Mouse (Mus musculus): Measurements from ENCODE around the gene Zfhx3. TPM values are rescaled to one million over a fixed set of nuclear protein-coding genes. Genes with fewer than 3 reads are reported as not detected.

Gene Zfhx3
- polyA plus RNA-seq, 1 experiment from 2014 or later: 32.2 TPM

GRCm38 (mm10) chr8:108301654-108302053 lies 359.2 kb downstream of the Zfhx3 start:
- Histone ChIP-seq H3K36me3 (ENCODE audit: control insufficient read depth, insufficient read depth, low read length) (no peaks in the 10 kb centered on the region), H3K9ac (replicated peaks; ENCODE audit: low read depth, low read length) (no peak overlapping the region), H3K4me2 (ENCODE audit: low read depth, low read length) (no peak overlapping the region), H3K4me3 (ENCODE audit: low read depth, low read length) (no peak overlapping the region), H3K27ac (ENCODE audit: low read depth, low read length) (no peak overlapping the region), H3K4me1 (ENCODE audit: control insufficient read depth, insufficient read depth, low read length) (no peaks in the 10 kb centered on the region), H3K27me3 (ENCODE audit: control insufficient read depth, insufficient read depth, low read length) (no peaks in the 10 kb centered on the region), H3K9me3 (ENCODE audit: control insufficient read depth, low read length) (no peaks in the 10 kb centered on the region)
- no peak for ATAC-seq (ENCODE audit: low read depth)
- WGBS: 81% methylated on average over 12 of the region's 12 CpGs

GRCm38 (mm10) chr8:108305368-108305767 lies 362.9 kb downstream of the Zfhx3 start:
- Histone ChIP-seq H3K27me3 (ENCODE audit: control insufficient read depth, insufficient read depth, low read length) (no peaks in the 10 kb centered on the region), H3K4me3 (ENCODE audit: low read depth, low read length) (no peak overlapping the region), H3K4me2 (ENCODE audit: low read depth, low read length) (no peak overlapping the region), H3K9me3 (ENCODE audit: control insufficient read depth, low read length) (no peaks in the 10 kb centered on the region), H3K36me3 (ENCODE audit: control insufficient read depth, insufficient read depth, low read length) (no peaks in the 10 kb centered on the region), H3K9ac (replicated peaks; ENCODE audit: low read depth, low read length) (no peak overlapping the region), H3K4me1 (ENCODE audit: control insufficient read depth, insufficient read depth, low read length) (no peaks in the 10 kb centered on the region), H3K27ac (ENCODE audit: low read depth, low read length) (no peak overlapping the region)
- 71% methylated on average over 3 of the region's 3 CpGs for WGBS
- no peak for ATAC-seq (ENCODE audit: low read depth)

GRCm38 (mm10) chr8:108309525-108310246 lies 367.2 kb downstream of the Zfhx3 start:
- no peak overlapping the region for H3K27ac ChIP-seq (ENCODE audit: low read depth, low read length)
- H3K27me3 ChIP-seq (ENCODE audit: control insufficient read depth, insufficient read depth, low read length): no peaks in the 10 kb centered on the region
- WGBS: 88% methylated on average over 14 of the region's 14 CpGs
- H3K36me3 ChIP-seq (ENCODE audit: control insufficient read depth, insufficient read depth, low read length): no peaks in the 10 kb centered on the region
- H3K9ac ChIP-seq (replicated peaks; ENCODE audit: low read depth, low read length): no peak overlapping the region
- no peak overlapping the region for H3K4me3 ChIP-seq (ENCODE audit: low read depth, low read length)
- no peaks in the 10 kb centered on the region for H3K4me1 ChIP-seq (ENCODE audit: control insufficient read depth, insufficient read depth, low read length)
- no peak for ATAC-seq (ENCODE audit: low read depth)
- H3K4me2 ChIP-seq (ENCODE audit: low read depth, low read length): no peak overlapping the region
- no peaks in the 10 kb centered on the region for H3K9me3 ChIP-seq (ENCODE audit: control insufficient read depth, low read length)

- WGBS: 30% methylated on average over 8 of the region's 8 CpGs
- H3K27ac ChIP-seq (ENCODE audit: low read depth, low read length): no peak overlapping the region
- H3K9me3 ChIP-seq (ENCODE audit: control insufficient read depth, low read length): no peaks in the 10 kb centered on the region
These were observed 372.6 kb downstream of the Zfhx3 start for GRCm38 (mm10) chr8:108315046-108315445.

GRCm38 (mm10) chr8:108317532-108318093 lies 375.2 kb downstream of the Zfhx3 start:
- Histone ChIP-seq H3K36me3 (ENCODE audit: control insufficient read depth, insufficient read depth, low read length) (no peaks in the 10 kb centered on the region), H3K27me3 (ENCODE audit: control insufficient read depth, insufficient read depth, low read length) (no peaks in the 10 kb centered on the region), H3K9ac (replicated peaks; ENCODE audit: low read depth, low read length) (no peak overlapping the region), H3K27ac (ENCODE audit: low read depth, low read length) (no peak overlapping the region), H3K4me3 (ENCODE audit: low read depth, low read length) (no peak overlapping the region), H3K4me2 (ENCODE audit: low read depth, low read length) (no peak overlapping the region), H3K4me1 (ENCODE audit: control insufficient read depth, insufficient read depth, low read length) (no peaks in the 10 kb centered on the region), H3K9me3 (ENCODE audit: control insufficient read depth, low read length) (no peaks in the 10 kb centered on the region)
- WGBS: 82% methylated on average over 4 of the region's 4 CpGs
- no peak for ATAC-seq (ENCODE audit: low read depth)

More at GRCm38 (mm10) chr8:108315046-108315445, 372.6 kb downstream of the Zfhx3 start:
- H3K4me3 ChIP-seq (ENCODE audit: low read depth, low read length): no peak overlapping the region
- H3K36me3 ChIP-seq (ENCODE audit: control insufficient read depth, insufficient read depth, low read length): no peaks in the 10 kb centered on the region
- no peak for ATAC-seq (ENCODE audit: low read depth)
- no peaks in the 10 kb centered on the region for H3K27me3 ChIP-seq (ENCODE audit: control insufficient read depth, insufficient read depth, low read length)
- H3K4me1 ChIP-seq (ENCODE audit: control insufficient read depth, insufficient read depth, low read length): no peaks in the 10 kb centered on the region
- no peak overlapping the region for H3K9ac ChIP-seq (replicated peaks; ENCODE audit: low read depth, low read length)
- H3K4me2 ChIP-seq (ENCODE audit: low read depth, low read length): no peak overlapping the region

- no peak overlapping the region for H3K4me2 ChIP-seq (ENCODE audit: low read depth, low read length)
- H3K4me1 ChIP-seq (ENCODE audit: control insufficient read depth, insufficient read depth, low read length): no peaks in the 10 kb centered on the region
- no peak overlapping the region for H3K4me3 ChIP-seq (ENCODE audit: low read depth, low read length)
- whole genome bisulfite sequencing: 88% methylated on average over 2 of the region's 2 CpGs
- ATAC-seq (ENCODE audit: low read depth): no peak
- H3K36me3 ChIP-seq (ENCODE audit: control insufficient read depth, insufficient read depth, low read length): no peaks in the 10 kb centered on the region
- H3K9me3 ChIP-seq (ENCODE audit: control insufficient read depth, low read length): no peaks in the 10 kb centered on the region
- no peak overlapping the region for H3K9ac ChIP-seq (replicated peaks; ENCODE audit: low read depth, low read length)
- no peaks in the 10 kb centered on the region for H3K27me3 ChIP-seq (ENCODE audit: control insufficient read depth, insufficient read depth, low read length)
- no peak overlapping the region for H3K27ac ChIP-seq (ENCODE audit: low read depth, low read length)
These were observed 385.3 kb downstream of the Zfhx3 start for GRCm38 (mm10) chr8:108327711-108328110.

GRCm38 (mm10) chr8:108348352-108348751 lies 405.9 kb downstream of the Zfhx3 start:
- H3K9me3 ChIP-seq (ENCODE audit: control insufficient read depth, low read length): no peaks in the 10 kb centered on the region
- H3K27me3 ChIP-seq (ENCODE audit: control insufficient read depth, insufficient read depth, low read length): no peaks in the 10 kb centered on the region
- no peak overlapping the region for H3K27ac ChIP-seq (ENCODE audit: low read depth, low read length)
- ATAC-seq (ENCODE audit: low read depth): no peak
- no peak overlapping the region for H3K4me3 ChIP-seq (ENCODE audit: low read depth, low read length)
- H3K36me3 ChIP-seq (ENCODE audit: control insufficient read depth, insufficient read depth, low read length): no peaks in the 10 kb centered on the region
- H3K4me2 ChIP-seq (ENCODE audit: low read depth, low read length): no peak overlapping the region
- no peaks in the 10 kb centered on the region for H3K4me1 ChIP-seq (ENCODE audit: control insufficient read depth, insufficient read depth, low read length)
- H3K9ac ChIP-seq (replicated peaks; ENCODE audit: low read depth, low read length): no peak overlapping the region
- 86% methylated on average over 14 of the region's 14 CpGs for WGBS

GRCm38 (mm10) chr8:108348776-108349175 lies 406.3 kb downstream of the Zfhx3 start:
- Histone ChIP-seq H3K4me2 (ENCODE audit: low read depth, low read length) (no peak overlapping the region), H3K27ac (ENCODE audit: low read depth, low read length) (no peak overlapping the region), H3K9me3 (ENCODE audit: control insufficient read depth, low read length) (no peaks in the 10 kb centered on the region), H3K4me3 (ENCODE audit: low read depth, low read length) (no peak overlapping the region), H3K9ac (replicated peaks; ENCODE audit: low read depth, low read length) (no peak overlapping the region), H3K36me3 (ENCODE audit: control insufficient read depth, insufficient read depth, low read length) (no peaks in the 10 kb centered on the region), H3K4me1 (ENCODE audit: control insufficient read depth, insufficient read depth, low read length) (no peaks in the 10 kb centered on the region), H3K27me3 (ENCODE audit: control insufficient read depth, insufficient read depth, low read length) (no peaks in the 10 kb centered on the region)
- no peak for ATAC-seq (ENCODE audit: low read depth)
- WGBS: 68% methylated on average over 4 of the region's 4 CpGs

- Histone ChIP-seq H3K9ac (replicated peaks; ENCODE audit: low read depth, low read length) (no peak overlapping the region), H3K27me3 (ENCODE audit: control insufficient read depth, insufficient read depth, low read length) (no peaks in the 10 kb centered on the region), H3K4me2 (ENCODE audit: low read depth, low read length) (no peak overlapping the region), H3K36me3 (ENCODE audit: control insufficient read depth, insufficient read depth, low read length) (no peaks in the 10 kb centered on the region), H3K27ac (ENCODE audit: low read depth, low read length) (no peak overlapping the region), H3K4me1 (ENCODE audit: control insufficient read depth, insufficient read depth, low read length) (no peaks in the 10 kb centered on the region), H3K9me3 (ENCODE audit: control insufficient read depth, low read length) (no peaks in the 10 kb centered on the region), H3K4me3 (ENCODE audit: low read depth, low read length) (no peak overlapping the region)
- WGBS: 40% methylated on average over 10 of the region's 10 CpGs
- no peak for ATAC-seq (ENCODE audit: low read depth)
These were observed 412.8 kb downstream of the Zfhx3 start for GRCm38 (mm10) chr8:108355119-108355777.

Data from neural tube, embryonic 14.5 days (tissue).